Mouse (Mus musculus) right cerebral cortex, adult 18-20 months (tissue): ENCODE measurements around the gene Ppp1ca.

Experiments used
- DNase-seq: peaks from one replicate; pipeline ENCODE4 v3.0.0; 2022; ENCODE audit warnings: mixed read lengths

The Ppp1ca gene

DNA sequence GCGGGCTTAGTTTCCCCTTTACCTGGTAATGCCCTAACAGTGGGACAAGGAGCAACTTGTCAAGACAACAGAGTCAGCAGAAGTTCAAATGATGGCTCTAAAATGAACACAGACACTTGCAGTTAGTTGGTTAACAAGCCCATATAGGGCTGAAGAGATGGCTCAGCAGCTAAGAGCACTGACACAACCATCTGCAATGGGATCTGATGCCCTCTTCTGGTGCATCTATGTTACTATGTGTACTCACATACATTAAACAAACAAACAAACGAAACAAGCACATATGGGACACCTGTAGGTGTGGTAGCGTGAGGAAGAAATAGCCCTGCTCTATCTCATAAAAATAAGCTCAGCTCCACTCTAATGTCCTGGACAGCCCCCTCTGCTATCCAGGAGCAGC, 50.6 kb downstream of the Ppp1ca start:
- no peak for DNase-seq

GRCm38 (mm10) chr19:4244775-4245174, 52.9 kb downstream of the Ppp1ca start:
- no peak for DNase-seq
